Mouse (Mus musculus) MEL (cell line): ENCODE measurements around the gene Ston2.

Experiments
- CHD1 ChIP-seq: IDR thresholded peaks from 2 replicates; pipeline ENCODE4 v1.6.1; 2012; ENCODE audit warnings: low read depth, mild to moderate bottlenecking, inconsistent platforms, low read length, improper control_type of control experiment
- CTCF ChIP-seq, 3 experiments: IDR thresholded peaks in 2 of 3; conservative IDR thresholded peaks in 1 of 3; 2 replicates each; pipeline ENCODE4 v1.5.1; 2011 to 2012; ENCODE audit warnings: low read length in 3 of 3, low read depth in 2 of 3, mild to moderate bottlenecking in 2 of 3, improper control_type of control experiment in 1 of 3, inconsistent platforms in 1 of 3, mixed read lengths in 1 of 3, moderate library complexity in 1 of 3; ENCODE audit not compliant: control insufficient read depth in 1 of 3, insufficient read depth in 1 of 3, poor library complexity in 1 of 3, severe bottlenecking in 1 of 3
- EP300 ChIP-seq, 2 experiments: IDR thresholded peaks; 2 replicates each; pipeline ENCODE4 v1.6.1; 2011; ENCODE audit warnings: improper control_type of control experiment in 2 of 2, low read length in 2 of 2, low read depth in 1 of 2, mild to moderate bottlenecking in 1 of 2
- GATA1 ChIP-seq: IDR thresholded peaks from 2 replicates; pipeline ENCODE4 v1.6.1; 2011; ENCODE audit warnings: low read depth, low read length, improper control_type of control experiment
- JUND ChIP-seq: IDR thresholded peaks from 2 replicates; pipeline ENCODE4 v1.6.1; 2011; ENCODE audit warnings: low read depth, mild to moderate bottlenecking, improper control_type of control experiment, low read length
- POLR2A ChIP-seq, 2 experiments: IDR thresholded peaks; 2 replicates each; pipeline ENCODE4 v1.6.1; 2011 to 2012; ENCODE audit warnings: low read length in 2 of 2, mild to moderate bottlenecking in 2 of 2, control low read depth in 1 of 2, improper control_type of control experiment in 1 of 2, low read depth in 1 of 2, moderate library complexity in 1 of 2; ENCODE audit not compliant: control insufficient read depth in 1 of 2, insufficient read depth in 1 of 2, poor library complexity in 1 of 2
- POLR2AphosphoS2 ChIP-seq: IDR thresholded peaks from 2 replicates; pipeline ENCODE4 v1.6.1; 2011; ENCODE audit warnings: low read length, improper control_type of control experiment
- TCF12 ChIP-seq: IDR thresholded peaks from 2 replicates; pipeline ENCODE4 v1.6.1; 2014; ENCODE audit warnings: low read depth, mild to moderate bottlenecking, inconsistent platforms, low read length, improper control_type of control experiment, moderate library complexity
- UBTF ChIP-seq: IDR thresholded peaks from 2 replicates; pipeline ENCODE4 v1.6.1; 2012; ENCODE audit warnings: low read depth, mild to moderate bottlenecking, inconsistent platforms, low read length, improper control_type of control experiment, moderate library complexity, borderline replicate concordance; ENCODE audit not compliant: insufficient read depth

DNA sequence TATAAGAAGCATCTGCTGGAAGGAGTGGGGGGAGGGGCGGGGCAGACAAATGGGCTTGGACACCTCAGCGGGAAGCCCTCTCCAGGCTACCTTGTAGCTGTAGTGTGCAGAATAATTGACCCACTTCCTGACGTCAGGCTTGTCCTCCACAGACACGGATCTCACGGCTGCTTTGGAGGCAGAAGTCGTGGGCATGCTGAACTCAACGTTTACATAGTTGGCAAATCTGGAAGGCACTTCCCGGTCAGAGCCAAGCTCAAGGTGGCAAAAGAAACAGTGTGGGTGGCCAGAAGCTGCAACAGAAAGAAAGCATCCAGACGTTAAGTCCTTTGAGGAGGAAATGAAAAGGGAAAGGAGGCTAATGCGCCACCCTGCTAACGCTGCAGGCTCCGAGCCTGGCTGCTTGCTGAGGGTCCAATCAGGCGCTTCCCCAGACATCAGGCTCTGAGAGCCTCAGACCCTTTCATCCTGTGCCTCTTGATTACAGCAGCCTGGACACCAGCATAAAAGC, 146.5 kb downstream of the Ston2 start:
- TF ChIP-seq CHD1 (no peak), CTCF (IDR thresholded peaks at IDR 0.05 in 2 of 3, conservative IDR thresholded peaks at IDR 0.05 in 1 of 3; ENCODE audit: control insufficient read depth in 1 of 3, insufficient read depth in 1 of 3, low read depth in 2 of 3, low read length in 3 of 3, poor library complexity in 1 of 3, severe bottlenecking in 1 of 3) (no peak), UBTF (no peak), JUND (no peak), GATA1 (no peak), POLR2A (IDR thresholded peaks at IDR 0.05; ENCODE audit: control insufficient read depth in 1 of 2, insufficient read depth in 1 of 2, low read depth in 1 of 2, low read length in 2 of 2, poor library complexity in 1 of 2) (no peak), EP300 (IDR thresholded peaks at IDR 0.05; ENCODE audit: low read depth in 1 of 2, low read length in 2 of 2) (no peak), TCF12 (no peak), POLR2AphosphoS2 (no peak)
